Mouse (Mus musculus) kidney, embryonic 15.5 days (tissue): ENCODE data around the gene Caps2. TPM values are rescaled to one million over a fixed set of nuclear protein-coding genes. Genes with fewer than 3 reads are reported as not detected.
"Not testable (repeated sequence)": the region's sequence is repeated elsewhere in the genome, so short reads cannot be mapped to it uniquely, and the experiment has no call there.

Source experiments
- ATAC-seq: fragments of 200-750 bp; cut with Nextera tagmentation; replicated peaks from 2 replicates; pipeline ENCODE4 v1.8.0; 2017; ENCODE audit warnings: moderate TSS enrichment; ENCODE audit not compliant: low FRiP score
- H3K27ac ChIP-seq: fragments of 300-500 bp; sonication (generic); 2 replicates; pipeline ENCODE4 v1.5.1; 2015; ENCODE audit warnings: mild to moderate bottlenecking, inconsistent platforms
- H3K27me3 ChIP-seq: fragments of 300-500 bp; sonication (generic); 2 replicates; pipeline ENCODE4 v1.6.1; 2015; ENCODE audit warnings: inconsistent platforms
- H3K36me3 ChIP-seq: fragments of 300-500 bp; sonication (generic); 2 replicates; pipeline ENCODE4 v1.6.1; 2015; ENCODE audit warnings: inconsistent platforms
- H3K4me1 ChIP-seq: fragments of 300-500 bp; sonication (generic); 2 replicates; pipeline ENCODE4 v1.6.1; 2015; ENCODE audit warnings: inconsistent platforms
- H3K4me2 ChIP-seq: fragments of 300-500 bp; sonication (generic); 2 replicates; pipeline ENCODE4 v1.6.1; 2015; ENCODE audit warnings: moderate library complexity, mild to moderate bottlenecking, inconsistent platforms
- H3K4me3 ChIP-seq: fragments of 300-500 bp; sonication (generic); replicated peaks from 2 replicates; pipeline ENCODE4 v1.5.1; 2015; ENCODE audit warnings: mild to moderate bottlenecking, inconsistent platforms
- H3K9ac ChIP-seq: fragments of 300-500 bp; sonication (generic); 2 replicates; pipeline ENCODE4 v1.6.1; 2015; ENCODE audit warnings: mild to moderate bottlenecking, inconsistent platforms
- H3K9me3 ChIP-seq: fragments of 300-500 bp; sonication (generic); replicated peaks from 2 replicates; pipeline ENCODE4 v1.6.1; 2016; ENCODE audit warnings: inconsistent platforms
- WGBS: fragments of 180-500 bp; shearing (Covaris S2); methylation state at CpG from one replicate; pipeline ENCODE4 v1.1.7; 2015; ENCODE audit warnings: mixed read lengths; 5-methylcytosine and 5-hydroxymethylcytosine counted together
- polyA plus RNA-seq: library from polyadenylated mRNA; unstranded; fragments of >200 nt; fragmentation: Nextera tagmentation; extraction: Ambion mirVana; gene quantifications from 2 replicates; pipeline ENCODE4 v1.2.1, GENCODE M21; 2015

Gene Caps2
- polyA plus RNA-seq: 0.40 and 0.86 TPM in 2 replicates

DNA sequence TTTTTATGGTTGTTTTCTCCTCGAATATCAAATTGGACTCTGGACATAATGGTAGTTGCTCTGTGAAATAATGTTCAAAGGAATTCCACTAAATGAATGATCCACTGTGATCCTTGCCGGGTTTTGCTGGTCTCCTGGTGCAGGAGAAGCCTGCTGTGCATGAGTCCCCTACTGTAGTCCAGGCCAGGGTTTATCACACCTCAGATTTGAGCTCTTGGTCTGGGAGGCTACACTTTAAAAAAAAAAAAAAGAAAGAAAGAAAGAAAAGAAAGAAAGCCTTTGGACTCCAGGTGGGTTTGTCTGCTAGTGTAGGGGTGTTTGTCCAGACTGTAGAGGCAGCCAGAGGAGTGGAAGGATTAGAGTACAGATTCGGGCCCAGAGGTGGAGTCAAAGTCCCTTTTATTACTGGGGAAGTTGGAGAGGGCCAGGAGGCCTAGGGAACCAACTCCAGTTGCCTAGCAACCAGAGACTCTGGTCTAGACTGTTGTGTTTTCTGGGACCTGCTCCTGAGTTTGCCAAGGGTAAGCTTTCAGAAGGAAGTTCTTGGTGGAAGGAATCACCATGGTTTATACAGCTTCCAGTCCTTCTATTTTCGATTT is at the start of gene Caps2:
TSS of gene Caps2 (plus strand) at position 454 of the 599 bp plus-strand sequence.
- peak; percentile 89 for ATAC-seq
- no peaks in the 10 kb centered on the region for H3K36me3 ChIP-seq
- H3K4me3 ChIP-seq: peak within 1 kb of the TSS; percentile 31
- peak within 1 kb of the TSS; percentile 49 for H3K4me2 ChIP-seq
- no peaks in the 10 kb centered on the region for H3K9me3 ChIP-seq
- H3K27me3 ChIP-seq: no peaks in the 10 kb centered on the region
- H3K4me1 ChIP-seq: peaks cover 7% of the 10 kb centered on the region; the same call in 1 of the 2 replicates
- peak within 1 kb of the TSS; percentile 37; the same call in 1 of the 2 replicates for H3K27ac ChIP-seq
- H3K9ac ChIP-seq: no peak within 1 kb of the TSS
- WGBS: 28% methylated on average over 4 of the region's 4 CpGs

DNA sequence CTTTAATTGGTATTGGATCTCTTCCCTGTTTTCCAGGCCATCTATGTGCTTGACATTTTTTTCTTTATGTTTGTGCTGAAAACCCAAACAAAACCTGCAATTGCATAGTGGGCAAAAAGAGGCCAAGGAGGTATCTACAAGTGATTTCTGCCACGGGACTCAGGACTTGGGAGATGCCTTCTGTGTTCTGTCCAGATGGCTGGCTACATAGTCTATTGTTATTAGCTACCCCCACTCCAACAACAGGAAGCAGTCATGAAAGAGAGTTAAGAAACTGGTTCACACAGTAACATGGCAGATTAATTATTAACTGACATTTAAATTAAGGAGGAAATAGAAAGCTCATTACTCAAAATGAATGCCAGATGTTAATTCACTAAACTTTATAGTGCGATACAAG is 38.3 kb upstream of the Caps2 start:
- not testable (repeated sequence) for H3K4me3 ChIP-seq, H3K36me3 ChIP-seq, H3K4me1 ChIP-seq, H3K9me3 ChIP-seq, H3K27me3 ChIP-seq, H3K9ac ChIP-seq, H3K4me2 ChIP-seq, H3K27ac ChIP-seq
- WGBS: 35% methylated on average over 2 of the region's 2 CpGs
- peak; percentile 84 for ATAC-seq

DNA sequence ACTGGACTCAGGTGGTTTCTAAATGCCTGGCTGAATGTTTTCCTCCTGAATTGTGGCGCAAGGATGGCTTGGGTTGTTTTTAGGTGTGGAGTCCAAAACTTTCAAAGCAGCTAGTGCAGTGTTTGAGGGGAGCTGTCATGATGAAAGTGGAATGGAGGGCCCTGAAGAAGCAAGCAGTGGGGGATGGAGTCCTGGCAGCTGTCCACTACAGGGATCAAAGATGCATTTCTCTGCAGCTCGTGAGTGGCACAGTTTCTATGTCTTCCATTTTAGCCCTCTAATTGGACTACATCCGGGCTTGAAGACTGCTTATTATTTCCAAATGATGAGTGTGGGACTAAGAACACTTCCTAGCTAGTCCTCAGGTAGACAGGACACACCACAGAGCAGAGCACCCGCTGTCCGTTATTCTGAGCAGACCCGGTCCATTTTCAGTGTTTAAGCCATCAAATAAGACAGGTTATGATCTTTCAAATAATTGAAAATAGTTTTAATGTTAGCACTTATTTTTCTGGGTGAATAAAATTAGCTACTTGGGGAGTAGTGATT is 35.7 kb upstream of the Caps2 start:
- not testable (repeated sequence) for ATAC-seq, H3K4me2 ChIP-seq, H3K36me3 ChIP-seq, H3K4me1 ChIP-seq, H3K27ac ChIP-seq, H3K27me3 ChIP-seq, H3K9me3 ChIP-seq, H3K4me3 ChIP-seq, H3K9ac ChIP-seq
- 78% methylated on average over 6 of the region's 6 CpGs for WGBS

DNA sequence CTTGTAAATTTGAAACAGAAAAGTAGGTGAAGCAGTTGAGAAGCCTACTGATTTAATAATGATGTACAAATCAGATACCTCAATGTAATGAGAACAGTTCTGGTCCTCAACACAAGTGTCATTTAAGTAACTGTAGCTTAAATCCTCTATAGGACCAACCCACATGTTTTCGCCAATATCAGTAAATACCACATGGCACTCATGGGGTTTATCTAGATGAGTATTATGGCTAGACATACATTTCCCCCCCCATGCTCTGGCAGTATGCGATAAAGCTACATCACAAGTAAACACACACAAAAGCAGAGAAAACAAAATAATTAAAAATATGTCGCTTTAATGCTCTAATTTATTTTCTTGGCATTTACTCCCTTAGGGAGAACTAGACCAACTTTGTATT is 31.2 kb upstream of the Caps2 start:
- Histone ChIP-seq H3K4me3 (no peak overlapping the region), H3K4me1 (no peaks in the 10 kb centered on the region), H3K27me3 (no peaks in the 10 kb centered on the region), H3K27ac (no peak overlapping the region), H3K9me3 (no peaks in the 10 kb centered on the region), H3K9ac (no peak overlapping the region), H3K36me3 (no peaks in the 10 kb centered on the region), H3K4me2 (no peak overlapping the region)
- no peak for ATAC-seq
- WGBS: 90% methylated on average over 3 of the region's 3 CpGs

DNA sequence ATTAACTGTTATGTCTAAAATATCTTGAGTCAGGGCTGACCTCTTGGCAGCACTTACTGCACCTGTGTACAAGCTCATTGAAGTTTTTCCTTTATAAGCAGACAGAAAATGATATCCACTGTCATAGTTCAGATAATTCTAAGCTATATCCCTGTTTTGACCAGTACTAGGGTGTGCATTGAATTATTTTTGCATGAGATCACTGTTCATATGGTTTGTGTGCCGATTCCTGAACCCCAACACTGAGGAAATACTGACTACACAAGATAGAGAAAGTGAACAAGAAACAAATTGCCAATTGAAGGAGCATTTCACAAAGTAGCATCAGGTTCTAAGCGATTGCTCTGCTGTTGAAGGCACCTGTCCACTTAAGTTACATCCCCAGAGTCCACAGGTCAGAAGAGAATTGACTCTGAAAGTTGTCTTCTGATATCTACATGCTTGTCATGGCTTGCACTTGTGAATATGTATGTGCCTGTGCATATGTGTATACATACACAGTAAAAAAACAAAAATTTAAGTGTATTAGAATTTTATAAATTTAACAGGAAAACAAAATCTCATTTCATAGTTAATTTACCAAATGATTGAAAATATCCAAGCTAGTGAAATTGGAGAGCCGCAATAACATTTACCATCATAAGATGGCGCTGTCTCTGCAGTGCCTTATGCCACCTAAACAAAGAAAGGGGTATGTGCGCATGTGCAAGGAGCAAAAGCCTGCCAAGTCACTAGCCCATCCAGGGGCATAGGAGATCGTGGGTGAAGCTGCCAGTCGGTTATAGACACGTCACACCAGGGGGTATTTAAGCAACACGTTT is 25.2 kb upstream of the Caps2 start:
- Histone ChIP-seq H3K4me1 (no peaks in the 10 kb centered on the region), H3K27ac (no peak overlapping the region), H3K36me3 (no peaks in the 10 kb centered on the region), H3K9me3 (no peaks in the 10 kb centered on the region), H3K9ac (no peak overlapping the region), H3K4me3 (peak overlapping the region; percentile 35), H3K4me2 (peak overlapping the region; percentile 54), H3K27me3 (no peaks in the 10 kb centered on the region)
- ATAC-seq: peak; percentile 86
- whole genome bisulfite sequencing: 18% methylated on average over 9 of the region's 9 CpGs

DNA sequence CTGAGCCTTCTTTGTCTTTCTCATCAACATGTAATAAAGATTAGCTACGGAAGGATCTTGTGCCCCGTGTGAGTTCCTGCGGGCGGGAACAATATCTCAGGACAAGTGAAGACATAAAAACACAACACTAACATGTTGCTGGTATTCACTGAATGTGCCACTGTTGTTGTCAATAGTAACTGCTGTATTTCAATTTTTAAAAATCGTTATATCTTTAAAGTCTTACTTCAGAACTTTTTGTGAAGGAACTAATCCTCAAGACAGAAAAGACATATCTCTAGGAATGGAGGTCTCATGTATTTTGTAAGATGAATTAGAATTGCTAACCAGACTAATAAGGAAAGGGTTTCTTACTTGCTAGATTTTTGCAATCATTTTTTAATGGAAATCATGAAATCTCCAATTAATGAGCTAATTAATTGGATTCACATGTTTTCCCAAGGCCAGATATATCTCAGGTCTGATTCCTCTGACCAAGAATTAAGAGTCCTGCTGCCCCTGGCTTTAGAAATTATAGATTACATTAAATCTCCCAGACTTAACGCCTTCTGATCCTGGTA is 24.5 kb upstream of the Caps2 start:
- 40% methylated on average over 6 of the region's 6 CpGs for WGBS
- H3K36me3 ChIP-seq: no peaks in the 10 kb centered on the region
- no peaks in the 10 kb centered on the region for H3K4me1 ChIP-seq
- H3K4me2 ChIP-seq: peak overlapping the region; percentile 54
- H3K27me3 ChIP-seq: no peaks in the 10 kb centered on the region
- ATAC-seq: no peak
- H3K9me3 ChIP-seq: no peaks in the 10 kb centered on the region
- no peak overlapping the region for H3K27ac ChIP-seq
- peak overlapping the region; percentile 35 for H3K4me3 ChIP-seq
- no peak overlapping the region for H3K9ac ChIP-seq

DNA sequence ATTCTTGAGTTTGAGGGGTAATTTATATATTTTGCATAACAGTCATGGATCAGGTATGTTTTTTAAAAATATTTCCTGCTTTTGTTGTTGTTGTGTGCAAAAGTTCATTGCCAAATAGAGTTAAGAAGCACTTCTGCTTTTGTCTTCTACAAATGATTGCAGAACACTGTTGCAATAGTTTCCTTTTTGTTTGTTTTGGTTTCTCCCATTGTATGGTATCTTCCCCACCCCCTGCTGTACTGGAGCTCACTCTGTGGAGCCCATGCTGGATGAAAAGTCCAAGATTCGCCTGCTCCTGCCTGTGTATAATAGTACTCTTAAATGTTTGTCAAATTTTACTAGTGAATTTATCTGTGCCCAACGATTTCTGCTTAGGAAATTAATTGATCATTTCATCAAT is 23.6 kb upstream of the Caps2 start:
- no peak overlapping the region for H3K9ac ChIP-seq
- H3K27ac ChIP-seq: no peak overlapping the region
- no peaks in the 10 kb centered on the region for H3K9me3 ChIP-seq
- no peaks in the 10 kb centered on the region for H3K36me3 ChIP-seq
- ATAC-seq: no peak
- H3K27me3 ChIP-seq: no peaks in the 10 kb centered on the region
- no peak overlapping the region for H3K4me3 ChIP-seq
- H3K4me1 ChIP-seq: no peaks in the 10 kb centered on the region
- WGBS: 65% methylated on average over 2 of the region's 2 CpGs
- H3K4me2 ChIP-seq: no peak overlapping the region

DNA sequence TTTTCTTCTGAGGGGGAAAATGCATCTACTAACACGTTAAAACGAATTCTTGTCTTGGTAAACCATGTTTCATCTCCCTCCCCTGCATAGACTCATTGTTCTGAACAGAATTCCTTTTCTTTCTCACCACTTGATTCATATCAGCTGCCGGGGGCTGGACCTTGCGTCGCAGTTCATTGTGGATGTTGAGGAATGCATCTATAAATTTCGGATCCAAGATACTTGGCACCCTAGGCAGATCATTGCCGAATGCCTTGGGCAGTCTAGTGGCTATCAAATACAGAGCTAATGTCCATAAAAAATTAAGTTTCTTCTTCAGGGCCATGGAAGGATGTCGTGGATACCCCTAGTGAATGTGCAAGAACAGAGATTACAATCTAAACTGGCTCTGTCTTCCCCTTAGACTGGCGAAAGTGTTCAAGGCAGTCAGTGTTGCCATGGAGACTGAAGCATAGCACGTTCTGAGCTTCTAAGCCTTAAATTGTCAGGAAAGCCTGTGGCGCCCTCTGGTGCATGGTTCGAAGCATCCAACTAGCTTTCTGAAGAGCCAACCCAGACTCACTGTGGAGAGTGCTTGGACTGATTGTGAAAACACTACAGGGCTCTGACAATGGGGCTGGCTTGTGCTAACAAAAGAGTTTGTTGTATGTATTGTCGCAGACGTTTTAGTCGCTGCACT is 3.4 kb upstream of the Caps2 start, which contains the start of gene Glipr1l3:
TSS of gene Glipr1l3 (minus strand) at position 446 of the 679 bp plus-strand sequence.
- H3K4me2 ChIP-seq: peak within 1 kb of the TSS; percentile 32
- not testable (repeated sequence) for H3K4me1 ChIP-seq, H3K36me3 ChIP-seq, H3K27ac ChIP-seq, H3K9ac ChIP-seq, H3K4me3 ChIP-seq, H3K9me3 ChIP-seq, H3K27me3 ChIP-seq
- ATAC-seq: peak; percentile 91
- WGBS: 20% methylated on average over 15 of the region's 15 CpGs

DNA sequence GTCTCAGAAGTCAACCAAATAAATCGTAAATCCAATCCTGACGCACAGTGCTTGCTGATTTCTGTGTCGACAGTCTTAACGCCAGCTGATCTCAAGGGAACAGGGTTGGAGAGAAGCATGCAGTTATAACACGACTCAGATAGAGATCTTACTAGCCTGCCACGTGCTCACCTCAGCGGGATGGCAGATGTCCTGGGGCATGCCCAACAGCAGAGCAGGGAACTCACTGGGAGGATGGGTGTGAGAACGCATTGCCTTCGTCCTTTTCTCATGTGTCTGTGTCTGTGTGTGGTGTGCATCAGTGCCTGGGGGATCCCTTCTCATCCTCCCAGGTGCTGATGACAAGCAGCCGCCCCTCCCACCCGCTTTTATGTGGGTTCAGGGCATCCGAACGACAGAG is 13.6 kb downstream of the Caps2 start:
- H3K4me1 ChIP-seq, H3K4me3 ChIP-seq, H3K9me3 ChIP-seq, H3K27ac ChIP-seq, H3K36me3 ChIP-seq, H3K4me2 ChIP-seq, H3K27me3 ChIP-seq, H3K9ac ChIP-seq: not testable (repeated sequence)
- WGBS: 21% methylated on average over 13 of the region's 13 CpGs
- ATAC-seq: peak; percentile 29; the same call in 1 of the 2 replicates

DNA sequence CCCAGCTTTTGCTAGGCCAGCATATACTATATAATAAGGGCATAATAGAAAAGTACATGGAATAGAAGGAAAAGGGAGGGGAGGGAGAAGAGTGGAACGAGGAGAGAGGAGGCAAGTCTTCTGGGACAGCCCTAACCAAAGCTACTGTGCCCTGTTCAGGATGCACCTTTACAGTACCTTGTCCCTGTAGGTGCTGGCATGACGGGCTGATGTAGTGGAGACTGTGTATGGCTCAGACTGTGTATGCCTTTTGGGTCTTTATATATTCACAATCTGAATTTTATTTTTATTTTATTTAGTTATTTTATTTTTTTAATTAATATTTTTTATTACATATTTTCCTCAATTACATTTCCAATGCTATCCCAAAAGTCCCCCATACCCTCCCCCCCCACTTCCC is 30.5 kb downstream of the Caps2 start:
- H3K9me3 ChIP-seq, H3K27ac ChIP-seq, ATAC-seq, H3K27me3 ChIP-seq, H3K4me3 ChIP-seq, H3K4me2 ChIP-seq, H3K36me3 ChIP-seq, H3K9ac ChIP-seq, H3K4me1 ChIP-seq: not testable (repeated sequence)
- WGBS: 80% methylated on average over 2 of the region's 2 CpGs

DNA sequence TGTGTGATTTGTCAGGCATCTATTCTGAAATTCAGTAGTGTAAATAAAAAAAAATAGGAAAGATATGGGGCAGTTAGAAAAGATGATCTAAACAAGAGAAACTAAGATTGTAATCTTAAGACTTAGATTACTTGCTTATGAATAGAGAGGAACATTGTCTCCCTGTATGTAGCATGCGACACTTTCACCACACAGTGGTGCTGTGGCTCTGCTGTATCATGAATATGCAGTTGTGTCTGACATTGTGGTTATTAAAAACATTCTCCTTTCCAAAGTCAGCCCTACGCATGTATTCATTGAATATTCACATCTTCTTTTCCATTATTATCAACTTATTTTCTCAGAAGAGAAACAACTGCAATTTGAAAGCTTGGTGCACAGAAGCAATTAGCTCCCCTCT is 40.0 kb downstream of the Caps2 start:
- H3K9ac ChIP-seq: no peak overlapping the region
- 55% methylated on average over 2 of the region's 2 CpGs for WGBS
- no peak for ATAC-seq
- no peaks in the 10 kb centered on the region for H3K9me3 ChIP-seq
- no peaks in the 10 kb centered on the region for H3K36me3 ChIP-seq
- H3K4me3 ChIP-seq: no peak overlapping the region
- H3K27me3 ChIP-seq: no peaks in the 10 kb centered on the region
- no peak overlapping the region for H3K4me2 ChIP-seq
- no peaks in the 10 kb centered on the region for H3K4me1 ChIP-seq
- no peak overlapping the region for H3K27ac ChIP-seq

DNA sequence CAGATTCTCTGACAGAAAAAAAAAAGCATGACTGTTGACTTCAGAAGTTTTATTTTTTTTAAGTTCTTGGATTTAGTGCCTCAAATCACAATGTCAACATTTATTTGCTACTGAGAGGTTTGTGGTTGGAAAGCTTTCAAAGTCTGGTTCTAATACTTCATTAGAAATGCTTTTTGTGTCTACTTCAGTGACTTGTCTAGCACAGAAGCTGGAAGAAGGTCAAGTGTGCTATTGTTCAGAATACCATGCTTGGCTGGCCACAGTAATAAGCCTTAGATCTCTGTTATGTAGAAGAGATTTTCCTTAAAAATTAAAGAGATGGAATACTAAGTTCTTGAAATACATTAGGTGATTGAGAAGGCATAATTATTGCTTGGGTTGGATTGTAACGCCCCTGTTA is 63.7 kb downstream of the Caps2 start:
- Histone ChIP-seq H3K36me3 (no peaks in the 10 kb centered on the region), H3K4me3 (no peak overlapping the region), H3K4me1 (peaks cover 10% of the 10 kb centered on the region; the same call in 1 of the 2 replicates), H3K9ac (no peak overlapping the region), H3K27ac (0 out of 2 replicates have a peak overlapping the region, but pooled peaks have one; percentile 22), H3K4me2 (no peak overlapping the region), H3K9me3 (no peaks in the 10 kb centered on the region), H3K27me3 (no peaks in the 10 kb centered on the region)
- ATAC-seq: no peak
- WGBS: 61% methylated on average over 1 of the region's 1 CpGs
